Mouse (Mus musculus) intestine, embryonic 14.5 days (tissue): ENCODE data around the gene Ly75. TPM values are rescaled to one million over a fixed set of nuclear protein-coding genes. Genes with fewer than 3 reads are reported as not detected.
A peak's percentile ranks its signal among the peaks of the same experiment; 100 is the strongest.

Source experiments
- ATAC-seq: fragments of 200-750 bp; cut with Nextera tagmentation; replicated peaks from 2 replicates; pipeline ENCODE4 v1.8.0; 2017; ENCODE audit warnings: low read depth, moderate number of reproducible peaks, moderate TSS enrichment, moderate library complexity; ENCODE audit not compliant: low FRiP score, low TSS enrichment
- DNase-seq: peaks from one replicate; pipeline ENCODE4 v3.0.0-alpha.2; 2018; ENCODE audit warnings: low spot score
- H3K27ac ChIP-seq: fragments of 300-500 bp; sonication (generic); 2 replicates; pipeline ENCODE4 v1.5.1; 2014; ENCODE audit warnings: low read depth, mild to moderate bottlenecking, control low read depth
- H3K27me3 ChIP-seq: fragments of 300-500 bp; sonication (generic); replicated peaks from 2 replicates; pipeline ENCODE4 v1.6.1; 2014; ENCODE audit warnings: low read length, control low read depth; ENCODE audit not compliant: control insufficient read depth, insufficient read depth
- H3K36me3 ChIP-seq: fragments of 300-500 bp; sonication (generic); 2 replicates; pipeline ENCODE4 v1.6.1; 2014; ENCODE audit warnings: low read length, control low read depth; ENCODE audit not compliant: control insufficient read depth, insufficient read depth
- H3K4me1 ChIP-seq: fragments of 300-500 bp; sonication (generic); replicated peaks from 2 replicates; pipeline ENCODE4 v1.6.1; 2014; ENCODE audit warnings: low read length, control low read depth, mixed read lengths; ENCODE audit not compliant: control insufficient read depth, insufficient read depth
- H3K4me2 ChIP-seq: fragments of 300-500 bp; sonication (generic); 2 replicates; pipeline ENCODE4 v1.6.1; 2014; ENCODE audit warnings: low read length
- H3K4me3 ChIP-seq: fragments of 300-500 bp; sonication (generic); 2 replicates; pipeline ENCODE4 v1.5.1; 2014; ENCODE audit warnings: low read depth, low read length, control low read depth, mixed read lengths
- H3K9ac ChIP-seq: fragments of 300-500 bp; sonication (generic); 2 replicates; pipeline ENCODE4 v1.6.1; 2014; ENCODE audit warnings: mild to moderate bottlenecking, low read length
- H3K9me3 ChIP-seq: fragments of 300-500 bp; sonication (generic); 2 replicates; pipeline ENCODE4 v1.6.1; 2016; ENCODE audit warnings: low read length, control low read depth; ENCODE audit not compliant: control insufficient read depth
- WGBS: fragments of 180-500 bp; shearing (Covaris S2); extraction: QIAGEN DNeasy Blood & Tissue Kit; methylation state at CpG from one replicate; pipeline ENCODE4 v1.1.7; 2014; 5-methylcytosine and 5-hydroxymethylcytosine counted together
- polyA plus RNA-seq: library from polyadenylated mRNA; unstranded; fragments of >200 nt; fragmentation: Nextera tagmentation; extraction: Ambion mirVana; gene quantifications from 2 replicates; pipeline ENCODE4 v1.2.1, GENCODE M21; 2014

The Ly75 gene
- 1.5 and 1.6 TPM in 2 replicates for polyA plus RNA-seq

DNA sequence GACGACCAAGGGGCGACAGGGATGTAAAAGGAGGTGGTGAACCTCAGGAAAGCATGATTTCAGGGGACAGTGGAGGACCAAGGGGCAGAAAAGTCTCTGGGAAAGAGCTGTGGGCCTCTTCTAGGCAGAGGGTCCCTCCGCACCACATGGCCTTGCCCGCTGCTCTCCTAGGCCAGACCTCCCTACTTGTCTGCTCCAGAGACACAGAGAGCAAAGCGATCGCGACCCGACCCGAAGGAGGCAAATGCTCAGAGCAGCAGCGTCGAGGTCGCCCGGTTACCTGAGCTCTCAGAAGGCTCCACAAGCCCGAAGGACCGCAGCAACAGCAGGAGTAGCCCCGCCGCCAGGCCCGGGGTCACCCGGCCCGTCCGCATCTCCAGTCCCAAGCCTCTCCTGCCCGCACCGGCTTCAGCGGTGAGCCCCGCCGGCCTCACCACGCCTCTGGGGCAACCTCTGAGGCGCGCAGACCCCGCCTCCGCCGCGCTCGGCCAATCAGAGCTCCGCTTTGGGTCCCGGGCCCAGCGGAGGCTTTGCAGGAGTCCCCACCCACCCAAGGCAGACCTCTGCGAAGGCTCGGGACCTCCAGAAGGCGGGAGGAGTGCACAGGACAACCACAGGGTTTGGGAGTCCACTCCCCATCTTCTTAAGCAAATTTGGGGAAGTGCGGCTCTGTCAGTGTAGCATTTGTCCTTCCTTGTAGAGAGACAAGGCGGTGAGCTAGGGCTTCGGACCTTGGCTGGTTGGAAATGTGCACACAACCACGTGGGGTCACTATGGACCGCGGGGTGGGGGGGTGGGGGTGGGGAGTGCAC lies at the start of gene Ly75:
Gene Ly75, minus strand, starts transcription at position 446 of the 812 bp plus-strand sequence.
- Histone ChIP-seq H3K36me3 (no peaks in the 10 kb centered on the region), H3K9me3 (no peaks in the 10 kb centered on the region), H3K4me2 (peak within 1 kb of the TSS; percentile 88), H3K4me3 (peak within 1 kb of the TSS; percentile 54), H3K27me3 (no peaks in the 10 kb centered on the region), H3K27ac (no peak within 1 kb of the TSS), H3K4me1 (no peaks in the 10 kb centered on the region; the same call in 1 of the 2 replicates), H3K9ac (peak within 1 kb of the TSS; percentile 50)
- DNase-seq (peak; percentile 88), ATAC-seq (peak; percentile 99)
- under 1% methylated on average over 44 of the region's 46 CpGs for WGBS

DNA sequence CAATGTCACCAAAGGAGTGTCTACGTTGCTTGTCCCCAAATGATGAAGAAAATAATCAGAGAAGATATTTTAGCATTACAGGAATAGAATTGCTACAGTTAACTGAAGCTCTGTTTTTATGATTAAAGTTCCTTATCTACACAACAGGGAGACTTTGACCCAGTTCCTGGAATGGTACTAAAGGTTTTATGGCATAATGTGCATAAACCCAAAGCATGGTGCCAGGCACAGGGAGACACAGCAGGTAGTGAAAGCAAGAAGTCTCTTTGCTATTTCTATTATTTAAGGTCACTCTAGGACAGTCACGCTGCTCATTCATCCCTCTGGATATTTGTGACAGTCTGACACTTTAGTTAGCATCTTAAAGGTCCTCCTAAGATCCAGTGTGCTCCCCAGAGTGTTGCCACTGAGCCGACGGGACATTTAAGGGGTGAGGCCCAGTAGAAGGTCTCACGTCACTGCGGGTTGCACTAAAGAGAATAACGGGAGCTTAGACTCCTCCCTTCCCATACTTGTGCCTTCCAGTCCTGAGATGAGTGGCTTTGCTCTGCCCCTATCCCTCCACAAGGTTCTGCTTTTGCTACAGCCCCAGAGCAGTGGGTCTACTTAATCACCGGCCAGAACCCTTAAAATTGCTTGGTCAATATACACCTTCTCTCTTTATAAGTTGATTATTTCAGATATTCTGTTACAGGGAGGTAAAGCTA lies 47.4 kb upstream of the Ly75 start:
- DNase-seq: no peak
- Histone ChIP-seq H3K4me3 (no peak overlapping the region), H3K27me3 (no peaks in the 10 kb centered on the region), H3K4me2 (no peak overlapping the region), H3K27ac (no peak overlapping the region), H3K4me1 (no peaks in the 10 kb centered on the region), H3K36me3 (no peaks in the 10 kb centered on the region), H3K9me3 (no peaks in the 10 kb centered on the region), H3K9ac (no peak overlapping the region)
- no peak for ATAC-seq
- 74% methylated on average over 8 of the region's 8 CpGs for WGBS

DNA sequence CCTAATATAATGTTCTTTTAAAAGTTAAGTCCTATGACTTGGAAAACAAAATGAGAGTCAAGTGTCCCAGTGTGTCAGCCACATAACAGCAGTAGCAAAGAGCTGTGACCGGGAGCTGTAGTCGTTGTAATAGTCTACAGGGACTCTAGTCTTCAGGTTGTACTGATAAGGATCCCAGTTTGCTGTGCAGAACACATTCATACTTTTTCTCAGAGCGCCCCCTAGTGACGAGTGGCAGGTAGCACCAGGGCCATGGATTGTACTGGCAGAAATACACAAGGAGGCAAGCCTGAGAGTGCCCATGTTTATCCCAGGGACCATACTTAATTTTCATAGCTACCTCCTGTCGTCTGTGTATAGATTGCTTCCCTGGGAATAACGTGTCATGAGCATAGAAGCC lies 35.0 kb upstream of the Ly75 start:
- whole genome bisulfite sequencing: 8% methylated on average over 6 of the region's 6 CpGs
- Histone ChIP-seq H3K4me2 (no peak overlapping the region), H3K4me1 (no peaks in the 10 kb centered on the region), H3K27me3 (no peaks in the 10 kb centered on the region), H3K9me3 (no peaks in the 10 kb centered on the region), H3K9ac (no peak overlapping the region), H3K4me3 (no peak overlapping the region), H3K27ac (no peak overlapping the region), H3K36me3 (no peaks in the 10 kb centered on the region)
- ATAC-seq (peak; percentile 74; the same call in 1 of the 2 replicates), DNase-seq (peak; percentile 85)

DNA sequence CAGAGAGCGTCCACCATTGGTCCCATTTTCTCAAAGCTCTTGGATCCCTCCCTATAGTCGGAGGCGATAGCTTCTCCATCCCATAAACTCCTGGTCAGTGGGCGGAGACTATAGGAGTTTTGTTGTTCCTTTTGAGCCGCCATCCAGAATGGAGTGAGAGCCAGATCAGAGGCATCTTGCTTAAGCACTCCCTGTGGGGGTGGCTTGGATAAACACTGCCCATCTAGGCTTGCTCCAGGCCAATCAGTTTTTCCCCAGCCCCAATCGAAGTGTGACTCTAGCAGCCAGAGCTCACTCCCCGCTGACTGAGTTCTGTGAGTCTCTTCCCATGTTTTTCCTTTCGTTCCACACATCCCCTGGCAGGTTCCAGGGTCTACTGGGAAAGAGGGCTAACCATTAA lies 31.2 kb upstream of the Ly75 start:
- H3K27me3 ChIP-seq: no peaks in the 10 kb centered on the region
- H3K4me1 ChIP-seq: no peaks in the 10 kb centered on the region; the same call in 1 of the 2 replicates
- DNase-seq (peak; percentile 32), ATAC-seq (no peak)
- H3K4me3 ChIP-seq: no peak overlapping the region
- no peak overlapping the region for H3K27ac ChIP-seq
- no peaks in the 10 kb centered on the region for H3K9me3 ChIP-seq
- no peaks in the 10 kb centered on the region for H3K36me3 ChIP-seq
- no peak overlapping the region for H3K9ac ChIP-seq
- 68% methylated on average over 8 of the region's 8 CpGs for WGBS
- no peak overlapping the region for H3K4me2 ChIP-seq

DNA sequence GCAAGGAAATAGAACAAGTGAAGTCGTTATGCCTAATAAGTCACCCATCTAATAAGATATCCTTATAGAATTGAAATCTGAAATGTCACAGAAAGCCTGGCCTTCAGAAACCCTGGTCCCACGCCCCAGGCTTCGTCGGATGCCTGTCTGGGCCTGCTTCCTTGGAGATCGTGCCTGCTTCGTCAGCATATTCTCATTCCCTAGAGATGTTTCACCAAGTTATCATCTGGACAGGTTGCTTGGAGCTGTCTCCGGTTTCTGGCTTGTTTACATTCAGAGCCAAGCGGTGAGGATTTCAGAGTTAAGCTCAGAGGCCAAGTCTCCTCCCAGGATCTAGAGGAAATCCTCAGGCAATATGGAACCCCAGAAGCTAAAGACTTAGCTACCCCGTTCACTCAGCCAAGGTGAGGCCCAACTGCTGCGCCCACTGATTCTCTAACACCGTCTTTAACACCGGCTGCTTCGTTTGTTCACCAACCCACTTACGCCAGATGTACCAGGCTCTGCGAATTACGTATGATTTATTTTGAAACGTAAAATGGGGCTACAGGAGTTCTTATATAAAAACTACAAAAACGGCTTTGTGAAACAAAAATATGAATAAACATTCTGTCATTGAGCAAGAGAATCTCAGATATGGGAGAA lies 30.0 kb upstream of the Ly75 start:
- ATAC-seq: no peak
- H3K9me3 ChIP-seq: no peaks in the 10 kb centered on the region
- H3K36me3 ChIP-seq: no peaks in the 10 kb centered on the region
- H3K4me1 ChIP-seq: no peaks in the 10 kb centered on the region; the same call in 1 of the 2 replicates
- H3K4me3 ChIP-seq: no peak overlapping the region
- no peak overlapping the region for H3K4me2 ChIP-seq
- H3K9ac ChIP-seq: no peak overlapping the region
- WGBS: 50% methylated on average over 18 of the region's 18 CpGs
- DNase-seq: peak; percentile 43
- no peaks in the 10 kb centered on the region for H3K27me3 ChIP-seq
- H3K27ac ChIP-seq: no peak overlapping the region

DNA sequence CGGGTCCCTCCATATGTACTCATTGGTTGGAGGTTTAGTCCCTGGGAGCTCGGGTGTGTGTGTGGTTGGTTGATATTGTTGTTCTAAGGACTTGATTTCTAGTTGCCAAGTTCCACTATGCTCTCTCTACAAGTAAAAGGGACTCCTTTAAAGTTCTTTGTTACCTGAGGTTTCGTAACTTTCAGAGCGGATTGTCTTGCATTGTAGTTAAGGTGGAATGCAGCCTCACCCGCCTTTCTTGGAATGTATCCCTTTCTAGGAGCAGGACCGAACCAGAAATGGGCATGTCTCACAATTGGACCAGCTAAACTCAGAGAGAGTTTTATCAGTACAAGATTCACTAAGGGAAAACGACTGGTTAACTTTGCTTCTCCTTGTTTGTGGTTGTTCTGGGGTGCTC lies 28.1 kb upstream of the Ly75 start:
- no peaks in the 10 kb centered on the region for H3K27me3 ChIP-seq
- ATAC-seq (no peak), DNase-seq (peak; percentile 43)
- H3K9me3 ChIP-seq: no peaks in the 10 kb centered on the region
- 78% methylated on average over 7 of the region's 7 CpGs for WGBS
- H3K9ac ChIP-seq: no peak overlapping the region
- H3K4me3 ChIP-seq: no peak overlapping the region
- H3K27ac ChIP-seq: no peak overlapping the region
- no peaks in the 10 kb centered on the region; the same call in 1 of the 2 replicates for H3K4me1 ChIP-seq
- no peaks in the 10 kb centered on the region for H3K36me3 ChIP-seq
- H3K4me2 ChIP-seq: no peak overlapping the region

DNA sequence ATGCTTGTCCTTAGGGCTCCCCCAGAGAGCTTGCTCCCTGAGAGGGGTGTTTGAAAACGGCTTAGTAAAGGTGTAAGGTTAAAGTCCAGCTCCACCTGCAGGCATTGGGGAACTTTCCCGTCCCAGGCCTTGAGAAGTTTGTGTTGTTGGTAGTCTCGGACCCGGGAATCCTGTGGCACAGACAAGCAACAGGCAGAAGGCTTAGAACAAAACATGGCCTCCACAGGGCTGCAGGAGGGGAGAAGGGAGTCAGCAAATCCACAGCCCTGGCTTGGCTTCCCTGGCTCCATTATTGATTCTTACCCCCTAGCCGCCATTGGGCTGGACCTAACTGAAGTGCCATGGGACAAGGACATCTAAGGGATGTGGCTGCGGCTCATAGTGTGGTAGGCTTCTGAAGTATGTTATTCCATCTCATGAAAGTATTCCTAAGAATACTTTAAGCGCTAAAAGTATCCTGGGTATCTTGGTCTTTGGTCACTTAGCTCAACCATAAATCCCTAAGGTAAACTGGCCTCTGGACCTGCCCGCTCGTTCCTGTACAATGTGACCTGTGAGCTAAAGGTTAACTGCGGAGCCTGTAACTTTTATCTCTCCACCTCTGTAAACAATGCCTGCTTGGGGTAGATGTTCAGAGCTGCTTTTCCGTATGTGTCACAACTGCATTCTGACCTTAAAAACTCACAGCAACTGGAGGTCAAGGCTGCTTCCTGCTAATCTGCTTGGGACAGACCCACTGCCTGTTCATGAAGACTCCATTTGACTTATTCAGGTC lies 27.1 kb upstream of the Ly75 start:
- WGBS: 51% methylated on average over 11 of the region's 11 CpGs
- Histone ChIP-seq H3K4me2 (no peak overlapping the region), H3K9me3 (no peaks in the 10 kb centered on the region), H3K27me3 (no peaks in the 10 kb centered on the region), H3K4me1 (no peaks in the 10 kb centered on the region; the same call in 1 of the 2 replicates), H3K9ac (no peak overlapping the region), H3K27ac (no peak overlapping the region), H3K36me3 (no peaks in the 10 kb centered on the region), H3K4me3 (no peak overlapping the region)
- ATAC-seq: no peak
- peak; percentile 51 for DNase-seq

DNA sequence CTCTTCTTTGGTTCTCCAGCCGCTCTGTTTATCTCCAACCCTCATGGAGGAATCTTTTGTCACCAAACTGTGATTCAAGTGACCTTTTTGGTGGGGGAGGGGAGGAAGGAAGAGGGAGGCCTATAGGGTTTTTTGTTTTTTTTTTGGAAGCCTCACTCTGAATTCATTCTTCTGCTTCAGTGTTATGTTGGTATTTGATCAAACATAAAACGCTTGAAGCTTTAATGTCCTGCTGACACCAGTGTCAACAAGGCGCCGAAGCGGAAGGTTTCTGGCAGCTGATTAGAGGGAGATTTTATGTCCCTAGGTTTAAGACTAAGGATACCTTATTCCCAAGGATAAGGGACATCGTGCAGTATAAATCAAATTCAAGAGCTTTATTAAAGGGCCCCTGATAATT lies 26.1 kb upstream of the Ly75 start:
- no peak overlapping the region for H3K4me3 ChIP-seq
- H3K9me3 ChIP-seq: no peaks in the 10 kb centered on the region
- no peak overlapping the region for H3K9ac ChIP-seq
- no peaks in the 10 kb centered on the region; the same call in 1 of the 2 replicates for H3K4me1 ChIP-seq
- H3K36me3 ChIP-seq: no peaks in the 10 kb centered on the region
- H3K27me3 ChIP-seq: no peaks in the 10 kb centered on the region
- no peak overlapping the region for H3K27ac ChIP-seq
- no peak for DNase-seq
- 66% methylated on average over 6 of the region's 6 CpGs for WGBS
- ATAC-seq: no peak
- no peak overlapping the region for H3K4me2 ChIP-seq
